Mouse (Mus musculus) cerebellum, adult 2 months (tissue): ENCODE results near the gene Lrrc30. TPM values are rescaled to one million over a fixed set of nuclear protein-coding genes. Genes with fewer than 3 reads are reported as not detected.

ENCODE experiments used
- DNase-seq, 2 experiments: peaks; one replicate each; pipeline ENCODE4 v3.0.0; 2021
- H3K27ac ChIP-seq: fragments of 200-500 bp; 2 replicates; pipeline ENCODE4 v1.5.1; 2012; ENCODE audit warnings: low read length, control low read depth, inconsistent platforms; ENCODE audit not compliant: insufficient read depth
- H3K27me3 ChIP-seq: fragments of 200-500 bp; 2 replicates; pipeline ENCODE4 v1.6.1; 2012; ENCODE audit warnings: inconsistent platforms, mild to moderate bottlenecking, low read length, moderate library complexity; ENCODE audit not compliant: control insufficient read depth, insufficient read depth
- H3K4me1 ChIP-seq: fragments of 200-500 bp; 2 replicates; pipeline ENCODE4 v1.6.1; 2011; ENCODE audit warnings: low read length; ENCODE audit not compliant: control insufficient read depth, insufficient read depth
- H3K4me3 ChIP-seq: fragments of 200-500 bp; replicated peaks from 2 replicates; pipeline ENCODE3; 2011; ENCODE audit warnings: mild to moderate bottlenecking, low read depth, low read length, control low read depth; ENCODE audit not compliant: insufficient read depth
- CTCF ChIP-seq: fragments of 200-500 bp; IDR thresholded peaks from 2 replicates; pipeline ENCODE4 v1.5.1; 2011; ENCODE audit warnings: low read depth, mild to moderate bottlenecking, control low read depth, low read length, moderate library complexity, borderline replicate concordance; ENCODE audit not compliant: insufficient read depth
- POLR2A ChIP-seq: fragments of 200-500 bp; IDR thresholded peaks from 2 replicates; pipeline ENCODE4 v1.6.1; 2011; ENCODE audit warnings: low read length, control low read depth, borderline replicate concordance; ENCODE audit not compliant: insufficient read depth
- WGBS: fragments of 180-500 bp; shearing (Covaris S2); methylation state at CpG from one replicate; pipeline ENCODE4 v1.1.7; 2018; 5-methylcytosine and 5-hydroxymethylcytosine counted together
- polyA plus RNA-seq: library from polyadenylated mRNA; depleted of rRNA; stranded (reverse); fragments of >200 nt; gene quantifications from 2 replicates; pipeline ENCODE4 v1.2.3, GENCODE M21; 2012; rRNA removed

The Lrrc30 gene
- polyA plus RNA-seq, 1 experiment: not detected

GRCm38 (mm10) chr17:67582681-67583356, 49.7 kb downstream of the Lrrc30 start:
- Histone ChIP-seq H3K4me3 (no peak overlapping the region), H3K27ac (no peak overlapping the region), H3K27me3 (no peaks in the 10 kb centered on the region; the same call in 1 of the 2 replicates), H3K4me1 (no peaks in the 10 kb centered on the region)
- 78% methylated on average over 4 of the region's 4 CpGs for WGBS
- TF ChIP-seq POLR2A (no peak), CTCF (no peak)
- no peak for DNase-seq

GRCm38 (mm10) chr17:67581839-67582238, 50.7 kb downstream of the Lrrc30 start:
- TF ChIP-seq CTCF: no peak
- TF ChIP-seq POLR2A: no peak
- Histone ChIP-seq H3K27ac (no peak overlapping the region), H3K4me3 (no peak overlapping the region), H3K27me3 (no peaks in the 10 kb centered on the region; the same call in 1 of the 2 replicates), H3K4me1 (no peaks in the 10 kb centered on the region)
- WGBS: 90% methylated on average over 5 of the region's 5 CpGs
- DNase-seq: no peak

Other genes starting within 250 kb of the Lrrc30 start
- gene Lama1, start 64.5 kb upstream of the Lrrc30 start, polyA plus RNA-seq: 1.9 TPM in 2 replicates